Mouse (Mus musculus): ENCODE measurements around the gene Fam189a1. TPM values are rescaled to one million over a fixed set of nuclear protein-coding genes. Genes with fewer than 3 reads are reported as not detected.

Fam189a1 gene
- polyA plus RNA-seq, 1 experiment = not detected

DNA sequence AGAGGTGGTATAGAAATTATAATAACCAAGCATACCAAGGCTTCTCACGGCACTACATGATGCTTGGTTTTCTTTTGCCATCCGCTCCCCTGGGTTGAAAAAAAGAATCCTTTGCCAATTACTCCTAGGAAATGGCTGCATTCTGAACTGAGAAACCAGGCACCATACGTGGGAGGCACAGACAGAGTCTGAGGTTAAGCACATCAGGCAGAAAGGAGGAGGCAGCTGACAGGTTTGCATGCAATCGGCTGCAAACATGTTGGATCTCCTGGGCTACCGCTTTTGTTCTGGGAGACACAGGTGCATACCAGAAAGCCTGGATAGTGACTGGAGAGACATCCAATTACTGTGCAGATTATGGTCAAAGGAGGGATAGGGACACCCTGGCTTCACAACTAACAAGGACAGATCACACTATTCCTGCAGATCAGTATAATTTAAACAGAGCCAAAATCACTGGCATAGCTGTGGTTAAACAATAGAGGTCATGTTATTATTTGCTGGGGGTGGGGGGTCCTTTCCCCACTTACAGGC is 308.9 kb downstream of the Fam189a1 start:
- Histone ChIP-seq H3K4me1 (ENCODE audit: control insufficient read depth) (no peaks in the 10 kb centered on the region), H3K9me3 (ENCODE audit: control insufficient read depth, low read length) (no peaks in the 10 kb centered on the region), H3K4me3 (replicated peaks) (no peak overlapping the region), H3K36me3 (ENCODE audit: control insufficient read depth) (no peaks in the 10 kb centered on the region), H3K27me3 (ENCODE audit: control insufficient read depth) (no peaks in the 10 kb centered on the region)
- TF ChIP-seq TAL1 (IDR thresholded peaks at IDR 0.05; ENCODE audit: low read length) (no peak), GATA1 (IDR thresholded peaks at IDR 0.05; ENCODE audit: low read length) (no peak)

DNA sequence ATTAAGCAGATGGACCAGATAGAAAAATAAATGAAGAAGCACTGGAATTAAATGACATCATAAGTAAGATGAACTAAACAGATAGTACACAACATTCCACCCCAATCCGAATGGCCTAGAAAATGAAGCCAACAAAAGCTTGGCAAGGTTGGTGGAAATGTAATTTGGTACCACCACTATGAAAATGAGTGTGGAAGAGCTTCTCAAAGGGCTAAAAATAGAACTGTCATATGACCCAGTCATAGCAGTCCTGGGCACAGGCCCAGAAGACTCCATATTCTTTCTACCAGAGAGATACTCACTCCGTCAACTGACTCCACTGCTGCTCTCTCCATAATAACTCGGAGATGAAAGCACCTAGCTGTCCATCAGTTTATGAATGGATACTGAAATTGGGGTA is 310.3 kb downstream of the Fam189a1 start:
- no peaks in the 10 kb centered on the region for H3K9me3 ChIP-seq (ENCODE audit: control insufficient read depth, low read length)
- H3K36me3 ChIP-seq (ENCODE audit: control insufficient read depth) = no peaks in the 10 kb centered on the region
- TF ChIP-seq TAL1 (IDR thresholded peaks at IDR 0.05; ENCODE audit: low read length) = no peak

DNA sequence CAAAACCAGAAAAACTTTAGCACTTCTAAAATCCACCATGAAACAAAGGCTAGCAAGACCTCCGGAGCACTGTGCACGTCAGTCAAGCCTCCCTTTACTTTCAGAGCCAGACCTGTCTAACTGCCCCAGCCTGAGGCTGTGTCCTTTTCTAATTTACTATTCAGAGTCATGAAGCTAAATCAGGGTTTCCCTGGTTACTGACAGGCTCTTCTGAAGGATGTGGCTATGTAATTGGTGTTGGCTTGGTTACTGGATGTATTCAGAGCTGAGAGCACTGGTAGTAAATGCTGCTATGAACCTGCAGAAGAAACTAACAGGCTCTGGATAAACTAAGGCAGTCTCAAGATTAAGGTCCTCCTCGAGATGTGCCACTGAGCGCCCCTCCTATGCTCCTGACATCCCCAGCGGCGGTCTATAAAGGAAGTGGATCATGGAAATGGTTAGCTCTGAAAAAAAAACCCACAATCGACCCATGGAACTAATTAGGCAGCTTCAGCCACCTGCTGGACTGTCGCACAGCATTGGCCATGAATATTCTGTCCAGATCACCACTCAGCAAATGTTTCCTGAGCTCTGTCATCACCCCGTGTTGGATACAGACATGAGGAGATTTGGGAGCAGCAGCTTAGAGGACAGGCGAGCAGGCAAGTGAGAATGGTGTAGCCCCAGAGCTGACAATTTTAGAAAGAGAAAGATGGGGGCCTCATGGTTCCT is 315.3 kb downstream of the Fam189a1 start:
- Histone ChIP-seq H3K4me3 (replicated peaks) (no peak overlapping the region), H3K4me1 (ENCODE audit: control insufficient read depth) (no peaks in the 10 kb centered on the region), H3K9me3 (ENCODE audit: control insufficient read depth, low read length) (no peaks in the 10 kb centered on the region), H3K36me3 (ENCODE audit: control insufficient read depth) (no peaks in the 10 kb centered on the region), H3K27me3 (ENCODE audit: control insufficient read depth) (no peaks in the 10 kb centered on the region)
- no peak for TF ChIP-seq GATA1 (IDR thresholded peaks at IDR 0.05; ENCODE audit: low read length)
- TF ChIP-seq TAL1 (IDR thresholded peaks at IDR 0.05; ENCODE audit: low read length) = no peak

More for the DNA sequence above, 310.3 kb downstream of the Fam189a1 start:
- Histone ChIP-seq H3K27me3 (ENCODE audit: control insufficient read depth) (no peaks in the 10 kb centered on the region), H3K4me3 (replicated peaks) (no peak overlapping the region), H3K4me1 (ENCODE audit: control insufficient read depth) (no peaks in the 10 kb centered on the region)

DNA sequence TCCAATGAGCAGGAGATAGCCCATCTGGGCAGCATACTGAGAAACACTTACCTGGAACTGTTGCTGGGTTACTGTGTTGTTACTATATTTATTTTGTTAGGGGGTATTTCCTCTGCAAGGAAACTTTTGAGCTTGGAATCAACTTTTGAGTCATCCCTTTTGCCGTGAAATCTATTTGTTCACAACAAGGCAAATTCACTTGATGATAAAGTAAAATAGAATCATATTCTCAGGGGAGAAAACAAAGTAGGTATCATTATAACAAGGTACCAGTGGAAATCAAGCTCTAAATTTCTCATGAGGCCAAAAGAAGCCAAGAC is 315.8 kb downstream of the Fam189a1 start:
- no peaks in the 10 kb centered on the region for H3K36me3 ChIP-seq (ENCODE audit: control insufficient read depth)
- no peaks in the 10 kb centered on the region for H3K4me1 ChIP-seq (ENCODE audit: control insufficient read depth)
- H3K9me3 ChIP-seq (ENCODE audit: control insufficient read depth, low read length) = no peaks in the 10 kb centered on the region
- no peak for TF ChIP-seq GATA1 (IDR thresholded peaks at IDR 0.05; ENCODE audit: low read length)
- TF ChIP-seq TAL1 (IDR thresholded peaks at IDR 0.05; ENCODE audit: low read length) = no peak
- H3K27me3 ChIP-seq (ENCODE audit: control insufficient read depth) = no peaks in the 10 kb centered on the region
- no peak overlapping the region for H3K4me3 ChIP-seq (replicated peaks)

- Histone ChIP-seq H3K4me1 (ENCODE audit: control insufficient read depth) (no peaks in the 10 kb centered on the region), H3K36me3 (ENCODE audit: control insufficient read depth) (no peaks in the 10 kb centered on the region), H3K27me3 (ENCODE audit: control insufficient read depth) (no peaks in the 10 kb centered on the region), H3K9me3 (ENCODE audit: control insufficient read depth, low read length) (no peaks in the 10 kb centered on the region), H3K4me3 (replicated peaks) (no peak overlapping the region)
- no peak for TF ChIP-seq TAL1 (IDR thresholded peaks at IDR 0.05; ENCODE audit: low read length)
- TF ChIP-seq GATA1 (IDR thresholded peaks at IDR 0.05; ENCODE audit: low read length) = no peak
Observed at GRCm38 (mm10) chr7:64839801-64840575, 316.4 kb downstream of the Fam189a1 start.

- Histone ChIP-seq H3K4me1 (ENCODE audit: control insufficient read depth) (no peaks in the 10 kb centered on the region), H3K27me3 (ENCODE audit: control insufficient read depth) (no peaks in the 10 kb centered on the region), H3K9me3 (ENCODE audit: control insufficient read depth, low read length) (no peaks in the 10 kb centered on the region), H3K36me3 (ENCODE audit: control insufficient read depth) (no peaks in the 10 kb centered on the region), H3K4me3 (replicated peaks) (no peak overlapping the region)
- no peak for TF ChIP-seq TAL1 (IDR thresholded peaks at IDR 0.05; ENCODE audit: low read length)
- no peak for TF ChIP-seq GATA1 (IDR thresholded peaks at IDR 0.05; ENCODE audit: low read length)
Observed at GRCm38 (mm10) chr7:64839281-64839680, 317.1 kb downstream of the Fam189a1 start.

GRCm38 (mm10) chr7:64830214-64830995 is 326.0 kb downstream of the Fam189a1 start:
- H3K9me3 ChIP-seq (ENCODE audit: control insufficient read depth, low read length) = peaks cover 2% of the 10 kb centered on the region; the same call in 1 of the 2 replicates
- no peaks in the 10 kb centered on the region for H3K36me3 ChIP-seq (ENCODE audit: control insufficient read depth)
- no peaks in the 10 kb centered on the region for H3K27me3 ChIP-seq (ENCODE audit: control insufficient read depth)
- no peak for TF ChIP-seq GATA1 (IDR thresholded peaks at IDR 0.05; ENCODE audit: low read length)
- no peak for TF ChIP-seq TAL1 (IDR thresholded peaks at IDR 0.05; ENCODE audit: low read length)
- no peak overlapping the region for H3K4me3 ChIP-seq (replicated peaks)
- no peaks in the 10 kb centered on the region for H3K4me1 ChIP-seq (ENCODE audit: control insufficient read depth)

- Histone ChIP-seq H3K4me1 (ENCODE audit: control insufficient read depth) (no peaks in the 10 kb centered on the region), H3K4me3 (replicated peaks) (no peak overlapping the region), H3K36me3 (ENCODE audit: control insufficient read depth) (no peaks in the 10 kb centered on the region), H3K9me3 (ENCODE audit: control insufficient read depth, low read length) (peaks cover 2% of the 10 kb centered on the region; the same call in 1 of the 2 replicates), H3K27me3 (ENCODE audit: control insufficient read depth) (no peaks in the 10 kb centered on the region)
- TF ChIP-seq TAL1 (IDR thresholded peaks at IDR 0.05; ENCODE audit: low read length) (no peak), GATA1 (IDR thresholded peaks at IDR 0.05; ENCODE audit: low read length) (no peak)
Observed at GRCm38 (mm10) chr7:64821081-64821480, 335.3 kb downstream of the Fam189a1 start.

- H3K9me3 ChIP-seq (ENCODE audit: control insufficient read depth, low read length) = peaks cover 2% of the 10 kb centered on the region; the same call in 1 of the 2 replicates
- no peaks in the 10 kb centered on the region for H3K27me3 ChIP-seq (ENCODE audit: control insufficient read depth)
- H3K36me3 ChIP-seq (ENCODE audit: control insufficient read depth) = no peaks in the 10 kb centered on the region
- TF ChIP-seq TAL1 (IDR thresholded peaks at IDR 0.05; ENCODE audit: low read length) (no peak), GATA1 (IDR thresholded peaks at IDR 0.05; ENCODE audit: low read length) (no peak)
- no peak overlapping the region for H3K4me3 ChIP-seq (replicated peaks)
- H3K4me1 ChIP-seq (ENCODE audit: control insufficient read depth) = no peaks in the 10 kb centered on the region
Observed at GRCm38 (mm10) chr7:64819683-64820082, 336.7 kb downstream of the Fam189a1 start.
